Mouse (Mus musculus) MEL (cell line): ENCODE data around the gene Gprc5b. TPM values are rescaled to one million over a fixed set of nuclear protein-coding genes. Genes with fewer than 3 reads are reported as not detected.

ENCODE experiments used
- DNase-seq: peaks from one replicate; pipeline ENCODE4 v3.0.0; 2011; ENCODE audit warnings: low read depth, low spot score
- H3K27ac ChIP-seq: 2 replicates; pipeline ENCODE4 v1.5.1; 2012; ENCODE audit warnings: low read depth, mild to moderate bottlenecking, control low read depth, low read length, moderate library complexity; ENCODE audit not compliant: control insufficient read depth
- H3K27me3 ChIP-seq, 2 experiments: fragments of 150-350 bp in 1 of 2; sonication (generic) in 1 of 2; 2 replicates each; pipeline ENCODE4 v1.6.1; 2012; ENCODE audit warnings: low read length in 2 of 2, mild to moderate bottlenecking in 2 of 2, improper control_type of control experiment in 1 of 2, moderate library complexity in 1 of 2; ENCODE audit not compliant: insufficient read depth in 2 of 2, control insufficient read depth in 1 of 2
- H3K36me3 ChIP-seq, 2 experiments: 2 replicates each; pipeline ENCODE4 v1.6.1; 2012 to 2014; ENCODE audit warnings: low read length in 2 of 2, improper control_type of control experiment in 1 of 2, inconsistent platforms in 1 of 2, mild to moderate bottlenecking in 1 of 2; ENCODE audit not compliant: insufficient read depth in 2 of 2, control insufficient read depth in 1 of 2
- H3K4me1 ChIP-seq, 2 experiments: fragments of 150-350 bp in 1 of 2; sonication (generic) in 1 of 2; 2 replicates each; pipeline ENCODE4 v1.6.1; 2012; ENCODE audit warnings: low read length in 2 of 2, improper control_type of control experiment in 1 of 2, mild to moderate bottlenecking in 1 of 2; ENCODE audit not compliant: insufficient read depth in 2 of 2, control insufficient read depth in 1 of 2
- H3K4me3 ChIP-seq, 2 experiments: fragments of 150-350 bp in 1 of 2; sonication (generic) in 1 of 2; 2 replicates each; pipeline ENCODE4 v1.5.1; 2012; ENCODE audit warnings: low read depth in 2 of 2, low read length in 2 of 2, mild to moderate bottlenecking in 2 of 2, moderate library complexity in 2 of 2, control low read depth in 1 of 2, improper control_type of control experiment in 1 of 2; ENCODE audit not compliant: control insufficient read depth in 1 of 2, insufficient read depth in 1 of 2
- H3K79me2 ChIP-seq: 2 replicates; pipeline ENCODE4 v1.6.1; 2012; ENCODE audit warnings: mild to moderate bottlenecking, low read length, moderate library complexity; ENCODE audit not compliant: control insufficient read depth, poor library complexity, insufficient read depth
- H3K9ac ChIP-seq: 2 replicates; pipeline ENCODE4 v1.6.1; 2012; ENCODE audit warnings: low read depth, mild to moderate bottlenecking, control low read depth, low read length, moderate library complexity; ENCODE audit not compliant: control insufficient read depth, poor library complexity, severe bottlenecking
- H3K9me3 ChIP-seq: fragments of 150-350 bp; sonication (generic); replicated peaks from 2 replicates; pipeline ENCODE4 v1.6.1; 2012; ENCODE audit warnings: mild to moderate bottlenecking, low read length, improper control_type of control experiment, moderate library complexity; ENCODE audit not compliant: insufficient read depth
- CHD2 ChIP-seq: IDR thresholded peaks from 2 replicates; pipeline ENCODE4 v1.6.1; 2011; ENCODE audit warnings: low read length, improper control_type of control experiment
- CTCF ChIP-seq, 3 experiments: IDR thresholded peaks in 2 of 3; conservative IDR thresholded peaks in 1 of 3; 2 replicates each; pipeline ENCODE4 v1.5.1; 2011 to 2012; ENCODE audit warnings: low read length in 3 of 3, low read depth in 2 of 3, mild to moderate bottlenecking in 2 of 3, improper control_type of control experiment in 1 of 3, inconsistent platforms in 1 of 3, mixed read lengths in 1 of 3, moderate library complexity in 1 of 3; ENCODE audit not compliant: control insufficient read depth in 1 of 3, insufficient read depth in 1 of 3, poor library complexity in 1 of 3, severe bottlenecking in 1 of 3
- ELF1 ChIP-seq: IDR thresholded peaks from 2 replicates; pipeline ENCODE4 v1.6.1; 2014; ENCODE audit warnings: low read depth, mild to moderate bottlenecking, inconsistent platforms, low read length, improper control_type of control experiment, moderate library complexity
- EP300 ChIP-seq, 2 experiments: IDR thresholded peaks; 2 replicates each; pipeline ENCODE4 v1.6.1; 2011; ENCODE audit warnings: improper control_type of control experiment in 2 of 2, low read length in 2 of 2, low read depth in 1 of 2, mild to moderate bottlenecking in 1 of 2
- GABPA ChIP-seq: IDR thresholded peaks from 2 replicates; pipeline ENCODE4 v1.6.1; 2012; ENCODE audit warnings: low read depth, mild to moderate bottlenecking, inconsistent platforms, low read length, improper control_type of control experiment, moderate library complexity
- JUND ChIP-seq: IDR thresholded peaks from 2 replicates; pipeline ENCODE4 v1.6.1; 2011; ENCODE audit warnings: low read depth, mild to moderate bottlenecking, improper control_type of control experiment, low read length
- KAT2A ChIP-seq: conservative IDR thresholded peaks from 2 replicates; pipeline ENCODE4 v1.6.1; 2012; ENCODE audit warnings: low read depth, low read length, improper control_type of control experiment, inconsistent platforms
- MAZ ChIP-seq: IDR thresholded peaks from 2 replicates; pipeline ENCODE4 v1.6.1; 2012; ENCODE audit warnings: low read depth, mild to moderate bottlenecking, inconsistent platforms, low read length, improper control_type of control experiment
- MYB ChIP-seq: IDR thresholded peaks from 2 replicates; pipeline ENCODE4 v1.6.1; 2011; ENCODE audit warnings: mild to moderate bottlenecking, low read depth, low read length, improper control_type of control experiment
- NRF1 ChIP-seq: IDR thresholded peaks from 2 replicates; pipeline ENCODE4 v1.6.1; 2014; ENCODE audit warnings: low read depth, mild to moderate bottlenecking, inconsistent platforms, low read length, improper control_type of control experiment, moderate library complexity; ENCODE audit not compliant: poor library complexity, insufficient read depth, severe bottlenecking
- POLR2AphosphoS2 ChIP-seq: IDR thresholded peaks from 2 replicates; pipeline ENCODE4 v1.6.1; 2011; ENCODE audit warnings: low read length, improper control_type of control experiment
- POLR2AphosphoS5 ChIP-seq: IDR thresholded peaks from 2 replicates; pipeline ENCODE4 v1.6.1; 2012; ENCODE audit warnings: low read depth, borderline replicate concordance, mild to moderate bottlenecking, inconsistent platforms, low read length, moderate library complexity, mixed read lengths
- RCOR1 ChIP-seq: IDR thresholded peaks from 2 replicates; pipeline ENCODE4 v1.6.1; 2012; ENCODE audit warnings: low read depth, mild to moderate bottlenecking, inconsistent platforms, low read length, improper control_type of control experiment
- SIN3A ChIP-seq: IDR thresholded peaks from 2 replicates; pipeline ENCODE4 v1.6.1; 2012; ENCODE audit warnings: low read length, improper control_type of control experiment, inconsistent platforms
- TAL1 ChIP-seq: IDR thresholded peaks from 2 replicates; pipeline ENCODE4 v1.6.1; 2012; ENCODE audit warnings: mild to moderate bottlenecking, inconsistent platforms, low read length, moderate library complexity, mixed read lengths
- ZC3H11A ChIP-seq: IDR thresholded peaks from 2 replicates; pipeline ENCODE4 v1.6.1; 2012; ENCODE audit warnings: low read depth, mild to moderate bottlenecking, inconsistent platforms, low read length, improper control_type of control experiment
- ZKSCAN1 ChIP-seq: IDR thresholded peaks from 2 replicates; pipeline ENCODE4 v1.6.1; 2012; ENCODE audit warnings: low read depth, mild to moderate bottlenecking, inconsistent platforms, low read length, improper control_type of control experiment, moderate library complexity
- ZMIZ1 ChIP-seq: IDR thresholded peaks from 2 replicates; pipeline ENCODE4 v1.6.1; 2012; ENCODE audit warnings: low read depth, mild to moderate bottlenecking, inconsistent platforms, low read length, improper control_type of control experiment, moderate library complexity
- polyA plus RNA-seq, 2 experiments: library from polyadenylated mRNA; stranded (reverse) in 1 of 2; unstranded in 1 of 2; fragments of >175 nt in 1 of 2; fragments of >200 nt in 1 of 2; gene quantifications; 2 replicates each; pipeline versions ENCODE4 v1.2.1 to v1.2.4; 2012; ENCODE audit warnings: low replicate concordance in 2 of 2, low read depth in 1 of 2; ENCODE audit not compliant: insufficient read length in 2 of 2, insufficient read depth in 1 of 2, missing spikeins in 1 of 2
- total RNA-seq: library from RNA; depleted of rRNA; stranded (reverse); fragments of 300-350 nt; gene quantifications from 2 replicates; pipeline ENCODE4 v1.2.3, GENCODE M21; 2012

The Gprc5b gene
- total and polyA plus RNA-seq, 3 experiments, result not detected

DNA sequence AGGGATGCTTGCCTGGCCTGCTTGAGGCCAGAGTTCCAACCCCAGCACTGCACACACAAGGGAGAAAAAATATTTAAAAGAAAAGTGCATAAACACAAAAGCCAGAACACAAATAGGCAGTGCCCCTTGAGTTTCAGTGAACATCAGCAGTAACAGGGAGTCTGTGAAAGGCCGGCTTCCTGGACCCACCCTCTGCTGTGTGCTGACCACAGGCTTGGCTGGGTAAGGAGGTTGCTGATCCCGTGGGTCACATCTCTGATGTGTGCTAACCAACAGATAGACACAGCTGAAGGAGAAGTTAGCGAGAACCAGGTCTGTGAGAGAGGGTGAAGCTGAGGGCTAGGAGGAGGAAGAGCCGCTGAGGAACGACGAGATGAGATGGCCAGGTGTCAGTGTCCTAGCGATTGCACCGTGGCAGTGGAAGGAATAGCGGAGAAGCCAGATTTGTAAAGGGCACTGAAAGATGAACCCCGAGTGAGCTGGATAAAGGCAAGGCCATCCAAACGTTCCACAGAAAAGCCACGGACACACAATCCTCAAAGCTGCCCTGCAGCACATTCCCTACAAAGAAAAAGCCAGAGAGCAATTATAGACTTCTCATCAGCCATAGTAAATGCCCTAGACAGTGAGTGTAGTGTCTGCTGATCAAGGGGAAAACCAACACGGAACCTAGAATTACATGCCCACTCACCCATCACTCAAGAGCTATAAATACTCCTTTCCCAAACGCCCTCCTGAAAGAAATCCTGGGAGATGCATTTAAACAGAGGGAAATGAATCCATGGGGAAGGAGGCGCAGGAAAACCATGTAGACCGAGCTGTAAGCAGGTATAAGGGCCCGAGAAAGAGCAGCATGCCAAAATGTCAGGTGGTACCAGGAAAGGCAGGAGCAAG lies 63.3 kb downstream of the Gprc5b start:
- DNase-seq, result no peak
- Histone ChIP-seq H3K27me3 (peaks cover 0 to 2% of the 10 kb centered on the region in 2 experiments; a peak in 2 of 4 replicates), H3K9me3 (no peaks in the 10 kb centered on the region), H3K36me3 (no peaks in the 10 kb centered on the region), H3K4me1 (no peaks in the 10 kb centered on the region), H3K27ac (no peak overlapping the region), H3K4me3 (no peak overlapping the region), H3K9ac (no peak overlapping the region), H3K79me2 (no peaks in the 10 kb centered on the region)
- TF ChIP-seq ZC3H11A (no peak), CTCF (IDR thresholded peaks at IDR 0.05 in 2 of 3, conservative IDR thresholded peaks at IDR 0.05 in 1 of 3; ENCODE audit: control insufficient read depth in 1 of 3, insufficient read depth in 1 of 3, low read depth in 2 of 3, low read length in 3 of 3, poor library complexity in 1 of 3, severe bottlenecking in 1 of 3) (no peak), SIN3A (no peak), NRF1 (no peak)

DNA sequence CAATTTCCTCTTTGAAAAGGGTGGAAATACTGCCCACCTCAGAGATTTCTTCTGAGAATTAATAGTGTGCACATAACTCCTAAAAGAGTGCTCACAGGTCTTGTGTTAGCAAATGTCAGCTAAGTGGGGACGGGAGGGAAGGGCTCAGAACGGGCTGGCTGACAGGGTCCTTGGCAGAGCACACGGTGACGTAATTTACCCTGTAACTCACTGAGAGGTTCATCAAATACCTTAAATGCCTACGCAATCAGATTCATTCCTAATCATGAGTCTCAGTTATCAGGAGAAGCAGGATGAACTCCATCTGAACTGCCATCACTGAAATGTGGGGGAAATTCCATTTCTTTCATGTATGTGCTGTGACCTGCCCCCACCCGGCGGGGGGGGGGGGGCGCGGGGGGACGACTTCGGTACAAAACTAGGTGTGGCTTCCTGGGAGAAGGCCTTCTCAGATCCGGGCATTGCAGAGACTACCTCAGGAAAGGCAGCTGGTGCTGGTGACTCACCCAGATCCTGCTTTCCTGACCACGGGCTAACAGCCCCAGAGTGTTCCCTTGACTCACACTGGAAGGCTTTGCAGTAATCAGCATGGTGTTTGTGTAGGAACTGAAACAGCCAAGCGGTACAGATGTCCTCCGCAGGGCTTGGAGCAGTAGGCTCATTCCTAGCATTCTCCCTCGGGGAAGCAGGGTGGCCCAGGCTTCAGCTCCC lies 65.3 kb downstream of the Gprc5b start:
- TF ChIP-seq ZMIZ1 (no peak), ELF1 (no peak), MYB (no peak), GABPA (no peak), CHD2 (no peak), JUND (no peak)
- TF ChIP-seq, all 39 proteins: peak for 0
- H3K9me3 ChIP-seq, result no peaks in the 10 kb centered on the region
- H3K36me3 ChIP-seq, result no peaks in the 10 kb centered on the region
- no peak overlapping the region for H3K4me3 ChIP-seq
- no peak for DNase-seq
- no peak overlapping the region for H3K9ac ChIP-seq
- H3K27me3 ChIP-seq, result peaks cover 0 to 2% of the 10 kb centered on the region in 2 experiments; a peak in 2 of 4 replicates
- H3K79me2 ChIP-seq, result no peaks in the 10 kb centered on the region
- no peaks in the 10 kb centered on the region for H3K4me1 ChIP-seq
- H3K27ac ChIP-seq, result no peak overlapping the region

DNA sequence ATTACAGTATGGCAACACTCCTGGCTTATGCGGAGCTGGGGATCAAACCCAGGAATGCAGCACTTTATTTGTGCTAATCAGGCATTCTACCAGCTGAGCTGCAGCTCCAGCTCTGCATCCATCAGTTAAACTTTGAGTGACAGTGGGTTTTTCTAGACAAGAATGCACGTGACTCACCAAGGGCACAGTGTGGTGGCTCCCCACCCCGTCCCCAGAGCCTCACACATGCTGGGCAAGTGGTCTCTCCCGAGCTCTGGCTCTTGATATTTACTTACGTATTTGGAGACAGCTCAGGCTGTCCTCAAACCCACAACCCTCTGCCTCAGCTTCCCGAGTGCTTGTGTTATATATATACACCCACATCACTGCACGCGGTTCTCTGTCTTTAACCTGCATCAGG lies 66.1 kb downstream of the Gprc5b start:
- Histone ChIP-seq H3K36me3 (no peaks in the 10 kb centered on the region), H3K4me3 (no peak overlapping the region), H3K9me3 (no peaks in the 10 kb centered on the region), H3K9ac (no peak overlapping the region), H3K4me1 (no peaks in the 10 kb centered on the region), H3K27ac (no peak overlapping the region), H3K79me2 (no peaks in the 10 kb centered on the region), H3K27me3 (peaks cover 0 to 2% of the 10 kb centered on the region in 2 experiments; a peak in 2 of 4 replicates)
- no peak for DNase-seq
- TF ChIP-seq GABPA (no peak), ZKSCAN1 (no peak), MAZ (no peak), SIN3A (no peak), POLR2AphosphoS2 (no peak), RCOR1 (no peak), KAT2A (no peak), POLR2AphosphoS5 (no peak), EP300 (IDR thresholded peaks at IDR 0.05; ENCODE audit: low read depth in 1 of 2, low read length in 2 of 2) (no peak), TAL1 (no peak)
